Mouse (Mus musculus): Measurements from ENCODE around the gene Slc12a6. TPM values are rescaled to one million over a fixed set of nuclear protein-coding genes. Genes with fewer than 3 reads are reported as not detected.

Slc12a6 gene
- polyA plus RNA-seq, 1 experiment from 2014 or later: 10.5 TPM

Other genes starting within 250 kb of the Slc12a6 start
- gene Olfr1311, start 241.4 kb upstream of the Slc12a6 start, polyA plus RNA-seq (2015; fragmentation: Nextera tagmentation; extraction: Ambion mirVana): not detected in 2 replicates
- not detected in 2 replicates for gene Olfr1312, start 215.6 kb upstream of the Slc12a6 start, polyA plus RNA-seq (2015; fragmentation: Nextera tagmentation; extraction: Ambion mirVana)
- not detected in 2 replicates for gene Olfr1313, start 188.0 kb upstream of the Slc12a6 start, polyA plus RNA-seq (2015; fragmentation: Nextera tagmentation; extraction: Ambion mirVana)
- gene Olfr1314, start 169.0 kb upstream of the Slc12a6 start, polyA plus RNA-seq (2015; fragmentation: Nextera tagmentation; extraction: Ambion mirVana): not detected in 2 replicates
- not detected in 2 replicates for gene Olfr1315-ps1, start 150.4 kb upstream of the Slc12a6 start, polyA plus RNA-seq (2015; fragmentation: Nextera tagmentation; extraction: Ambion mirVana)
- gene Olfr1316, start 130.8 kb upstream of the Slc12a6 start, polyA plus RNA-seq (2015; fragmentation: Nextera tagmentation; extraction: Ambion mirVana): not detected in 2 replicates
- not detected in 2 replicates for gene Olfr1317, start 125.5 kb upstream of the Slc12a6 start, polyA plus RNA-seq (2015; fragmentation: Nextera tagmentation; extraction: Ambion mirVana)
- not detected in 2 replicates for gene Olfr1318, start 111.6 kb upstream of the Slc12a6 start, polyA plus RNA-seq (2015; fragmentation: Nextera tagmentation; extraction: Ambion mirVana)
- 27.0 and 28.0 TPM in 2 replicates for gene Lpcat4, start 26.4 kb upstream of the Slc12a6 start, polyA plus RNA-seq (2015; fragmentation: Nextera tagmentation; extraction: Ambion mirVana)
- 0.04 TPM in 1 of 2 replicates, not detected in the other for gene Nutm1, start 6.5 kb upstream of the Slc12a6 start, polyA plus RNA-seq (2015; fragmentation: Nextera tagmentation; extraction: Ambion mirVana)
- gene Nop10, start 3.9 kb upstream of the Slc12a6 start, polyA plus RNA-seq (2015; fragmentation: Nextera tagmentation; extraction: Ambion mirVana): 213 and 223 TPM in 2 replicates
- not detected in 2 replicates for gene Gm21985, start 489 bp downstream of the Slc12a6 start, polyA plus RNA-seq (2015; fragmentation: Nextera tagmentation; extraction: Ambion mirVana)
- gene Emc4, start 102.2 kb downstream of the Slc12a6 start, polyA plus RNA-seq (2015; fragmentation: Nextera tagmentation; extraction: Ambion mirVana): 101 and 107 TPM in 2 replicates
- gene Katnbl1, start 113.4 kb downstream of the Slc12a6 start, polyA plus RNA-seq (2015; fragmentation: Nextera tagmentation; extraction: Ambion mirVana): 39.2 and 41.0 TPM in 2 replicates
- gene Emc7, start 189.2 kb downstream of the Slc12a6 start, polyA plus RNA-seq (2015; fragmentation: Nextera tagmentation; extraction: Ambion mirVana): 21.5 and 22.2 TPM in 2 replicates
- not detected in 2 replicates for gene Chrm5, start 214.9 kb downstream of the Slc12a6 start, polyA plus RNA-seq (2015; fragmentation: Nextera tagmentation; extraction: Ambion mirVana)
- 8.0 and 8.1 TPM in 2 replicates for gene Aven, start 227.1 kb downstream of the Slc12a6 start, polyA plus RNA-seq (2015; fragmentation: Nextera tagmentation; extraction: Ambion mirVana)